Mouse (Mus musculus): ENCODE data around the gene Srpx2. TPM values are rescaled to one million over a fixed set of nuclear protein-coding genes. Genes with fewer than 3 reads are reported as not detected.
A peak's percentile ranks its signal among the peaks of the same experiment; 100 is the strongest.

Srpx2 gene
- polyA plus RNA-seq, 1 experiment from 2014 or later = 1.0 TPM

DNA sequence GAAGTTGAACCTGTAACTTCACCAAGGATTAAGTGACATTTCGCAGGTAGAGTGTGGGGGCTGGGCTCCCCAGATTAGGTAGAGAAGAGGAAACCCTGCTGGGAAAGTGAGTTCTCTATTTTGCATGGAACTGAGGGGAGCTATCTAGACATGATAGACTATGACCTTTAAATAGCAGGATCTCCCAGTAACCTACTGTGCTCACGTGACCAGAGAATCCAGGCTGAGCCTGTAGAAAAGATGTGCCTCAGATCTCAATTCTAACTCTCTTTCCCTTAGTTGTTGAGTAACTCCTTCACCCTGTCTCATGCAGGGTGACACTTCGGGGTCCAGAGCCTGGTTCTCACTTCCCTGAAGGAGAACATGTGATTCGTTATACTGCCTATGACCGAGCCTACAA lies 18.5 kb downstream of the Srpx2 start:
- 81% methylated on average over 5 of the region's 5 CpGs for WGBS
- no peak overlapping the region for H3K4me3 ChIP-seq (ENCODE audit: low read depth, low read length)
- H3K4me1 ChIP-seq (ENCODE audit: control insufficient read depth, insufficient read depth, low read length) = no peaks in the 10 kb centered on the region
- H3K36me3 ChIP-seq (ENCODE audit: control insufficient read depth, insufficient read depth, low read length) = no peaks in the 10 kb centered on the region
- H3K27me3 ChIP-seq (ENCODE audit: control insufficient read depth, insufficient read depth, low read length) = no peaks in the 10 kb centered on the region
- DNase-seq (ENCODE audit: low spot score) (no peak), ATAC-seq (ENCODE audit: insufficient read depth, low FRiP score, low TSS enrichment) (no peak)
- no peak overlapping the region for H3K9ac ChIP-seq (ENCODE audit: low read length)
- H3K9me3 ChIP-seq (ENCODE audit: control insufficient read depth, low read length) = no peaks in the 10 kb centered on the region; the same call in 1 of the 2 replicates
- no peak overlapping the region for H3K27ac ChIP-seq (ENCODE audit: low read depth, low read length)
- no peak overlapping the region for H3K4me2 ChIP-seq (ENCODE audit: low read depth)

GRCm38 (mm10) chrX:133931302-133932013 lies 23.2 kb downstream of the Srpx2 start:
- 68% methylated on average over 12 of the region's 12 CpGs for WGBS
- DNase-seq (ENCODE audit: low spot score) (peak; percentile 24), ATAC-seq (ENCODE audit: insufficient read depth, low FRiP score, low TSS enrichment) (no peak)
- H3K36me3 ChIP-seq (ENCODE audit: control insufficient read depth, insufficient read depth, low read length) = no peaks in the 10 kb centered on the region
- no peak overlapping the region for H3K27ac ChIP-seq (ENCODE audit: low read depth, low read length)
- H3K4me2 ChIP-seq (ENCODE audit: low read depth) = no peak overlapping the region
- no peak overlapping the region for H3K9ac ChIP-seq (ENCODE audit: low read length)
- no peaks in the 10 kb centered on the region for H3K27me3 ChIP-seq (ENCODE audit: control insufficient read depth, insufficient read depth, low read length)
- H3K9me3 ChIP-seq (ENCODE audit: control insufficient read depth, low read length) = no peaks in the 10 kb centered on the region
- no peak overlapping the region for H3K4me3 ChIP-seq (ENCODE audit: low read depth, low read length)
- H3K4me1 ChIP-seq (ENCODE audit: control insufficient read depth, insufficient read depth, low read length) = no peaks in the 10 kb centered on the region

GRCm38 (mm10) chrX:133936605-133937225 lies 28.5 kb downstream of the Srpx2 start:
- WGBS = 89% methylated on average over 4 of the region's 4 CpGs
- no peak for DNase-seq (ENCODE audit: low spot score)
- H3K36me3 ChIP-seq (ENCODE audit: control insufficient read depth, insufficient read depth, low read length) = no peaks in the 10 kb centered on the region
- H3K4me2 ChIP-seq (ENCODE audit: low read depth) = no peak overlapping the region
- H3K9ac ChIP-seq (ENCODE audit: low read length) = no peak overlapping the region
- no peak overlapping the region for H3K27ac ChIP-seq (ENCODE audit: low read depth, low read length)
- ATAC-seq (ENCODE audit: insufficient read depth, low FRiP score, low TSS enrichment) = no peak
- H3K4me1 ChIP-seq (ENCODE audit: control insufficient read depth, insufficient read depth, low read length) = no peaks in the 10 kb centered on the region
- no peaks in the 10 kb centered on the region for H3K27me3 ChIP-seq (ENCODE audit: control insufficient read depth, insufficient read depth, low read length)
- no peaks in the 10 kb centered on the region for H3K9me3 ChIP-seq (ENCODE audit: control insufficient read depth, low read length)
- H3K4me3 ChIP-seq (ENCODE audit: low read depth, low read length) = no peak overlapping the region

GRCm38 (mm10) chrX:133939561-133939960 lies 31.3 kb downstream of the Srpx2 start:
- H3K9me3 ChIP-seq (ENCODE audit: control insufficient read depth, low read length) = no peaks in the 10 kb centered on the region
- no peaks in the 10 kb centered on the region for H3K27me3 ChIP-seq (ENCODE audit: control insufficient read depth, insufficient read depth, low read length)
- no peaks in the 10 kb centered on the region for H3K4me1 ChIP-seq (ENCODE audit: control insufficient read depth, insufficient read depth, low read length)
- H3K4me2 ChIP-seq (ENCODE audit: low read depth) = no peak overlapping the region
- ATAC-seq (ENCODE audit: insufficient read depth, low FRiP score, low TSS enrichment) (no peak), DNase-seq (ENCODE audit: low spot score) (no peak)
- H3K36me3 ChIP-seq (ENCODE audit: control insufficient read depth, insufficient read depth, low read length) = no peaks in the 10 kb centered on the region
- H3K9ac ChIP-seq (ENCODE audit: low read length) = no peak overlapping the region
- H3K27ac ChIP-seq (ENCODE audit: low read depth, low read length) = no peak overlapping the region
- 54% methylated on average over 1 of the region's 1 CpGs for WGBS
- H3K4me3 ChIP-seq (ENCODE audit: low read depth, low read length) = no peak overlapping the region

GRCm38 (mm10) chrX:133947427-133947826 lies 39.2 kb downstream of the Srpx2 start:
- 39% methylated on average over 3 of the region's 3 CpGs for WGBS
- ATAC-seq (ENCODE audit: insufficient read depth, low FRiP score, low TSS enrichment) = no peak
- Histone ChIP-seq H3K9ac (ENCODE audit: low read length) (no peak overlapping the region), H3K27me3 (ENCODE audit: control insufficient read depth, insufficient read depth, low read length) (no peaks in the 10 kb centered on the region), H3K4me2 (ENCODE audit: low read depth) (no peak overlapping the region), H3K4me3 (ENCODE audit: low read depth, low read length) (no peak overlapping the region), H3K9me3 (ENCODE audit: control insufficient read depth, low read length) (no peaks in the 10 kb centered on the region), H3K27ac (ENCODE audit: low read depth, low read length) (no peak overlapping the region), H3K4me1 (ENCODE audit: control insufficient read depth, insufficient read depth, low read length) (no peaks in the 10 kb centered on the region), H3K36me3 (ENCODE audit: control insufficient read depth, insufficient read depth, low read length) (no peaks in the 10 kb centered on the region)
- DNase-seq (ENCODE audit: low spot score) = peak; percentile 41

DNA sequence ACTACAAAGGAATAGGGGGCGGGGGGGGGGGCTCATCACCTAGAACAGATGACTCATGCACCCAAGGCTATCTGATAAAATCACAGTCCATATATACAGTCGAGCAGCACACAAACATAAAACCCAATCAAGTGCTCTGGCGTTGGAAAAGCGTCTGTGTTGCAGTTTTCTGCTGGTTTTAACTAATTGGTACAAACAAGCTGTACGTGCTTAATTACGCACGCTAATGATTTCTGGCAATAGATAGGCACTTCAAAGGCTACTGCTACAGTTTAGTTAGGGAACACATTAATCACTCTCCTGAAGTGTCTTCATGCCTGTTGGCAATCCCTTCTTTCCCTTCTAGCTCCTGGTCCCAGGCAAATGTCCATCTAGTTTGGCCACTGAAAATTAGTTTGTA lies 46.4 kb downstream of the Srpx2 start:
- Histone ChIP-seq H3K4me2 (ENCODE audit: low read depth) (no peak overlapping the region), H3K4me3 (ENCODE audit: low read depth, low read length) (no peak overlapping the region), H3K9ac (ENCODE audit: low read length) (no peak overlapping the region), H3K9me3 (ENCODE audit: control insufficient read depth, low read length) (no peaks in the 10 kb centered on the region), H3K27ac (ENCODE audit: low read depth, low read length) (no peak overlapping the region), H3K36me3 (ENCODE audit: control insufficient read depth, insufficient read depth, low read length) (no peaks in the 10 kb centered on the region), H3K27me3 (ENCODE audit: control insufficient read depth, insufficient read depth, low read length) (no peaks in the 10 kb centered on the region), H3K4me1 (ENCODE audit: control insufficient read depth, insufficient read depth, low read length) (no peaks in the 10 kb centered on the region)
- DNase-seq (ENCODE audit: low spot score) = no peak
- no peak for ATAC-seq (ENCODE audit: insufficient read depth, low FRiP score, low TSS enrichment)
- WGBS = 71% methylated on average over 7 of the region's 7 CpGs

DNA sequence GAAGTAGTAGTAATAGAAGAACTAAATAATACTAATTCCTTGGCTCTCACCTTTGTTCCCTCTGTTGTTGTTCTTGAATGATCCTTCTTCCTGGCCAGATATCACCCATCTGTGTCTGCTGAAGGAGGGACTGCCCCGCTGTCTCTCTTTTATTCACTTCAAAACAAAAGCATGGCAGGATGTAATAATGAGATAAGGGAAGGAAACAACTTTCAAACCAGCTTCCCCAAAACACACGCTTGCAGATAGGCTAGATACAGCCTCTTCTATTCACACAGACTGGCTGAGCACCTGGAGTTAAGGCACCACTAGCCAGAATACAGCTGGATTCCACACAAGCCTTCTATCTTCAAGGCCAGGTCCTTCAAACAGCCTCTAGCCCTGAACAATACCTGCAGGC lies 52.4 kb downstream of the Srpx2 start:
- no peak overlapping the region for H3K27ac ChIP-seq (ENCODE audit: low read depth, low read length)
- H3K9me3 ChIP-seq (ENCODE audit: control insufficient read depth, low read length) = no peaks in the 10 kb centered on the region
- H3K4me3 ChIP-seq (ENCODE audit: low read depth, low read length) = no peak overlapping the region
- no peaks in the 10 kb centered on the region for H3K4me1 ChIP-seq (ENCODE audit: control insufficient read depth, insufficient read depth, low read length)
- H3K4me2 ChIP-seq (ENCODE audit: low read depth) = no peak overlapping the region
- no peaks in the 10 kb centered on the region for H3K27me3 ChIP-seq (ENCODE audit: control insufficient read depth, insufficient read depth, low read length)
- DNase-seq (ENCODE audit: low spot score) (no peak), ATAC-seq (ENCODE audit: insufficient read depth, low FRiP score, low TSS enrichment) (no peak)
- no peak overlapping the region for H3K9ac ChIP-seq (ENCODE audit: low read length)
- 80% methylated on average over 2 of the region's 2 CpGs for WGBS
- H3K36me3 ChIP-seq (ENCODE audit: control insufficient read depth, insufficient read depth, low read length) = no peaks in the 10 kb centered on the region

- no peak overlapping the region for H3K9ac ChIP-seq (ENCODE audit: low read length)
- H3K9me3 ChIP-seq (ENCODE audit: control insufficient read depth, low read length) = no peaks in the 10 kb centered on the region
- ATAC-seq (ENCODE audit: insufficient read depth, low FRiP score, low TSS enrichment) = no peak
Measured at GRCm38 (mm10) chrX:133964615-133965014, 56.4 kb downstream of the Srpx2 start.

More at GRCm38 (mm10) chrX:133964615-133965014, 56.4 kb downstream of the Srpx2 start:
- H3K36me3 ChIP-seq (ENCODE audit: control insufficient read depth, insufficient read depth, low read length) = no peaks in the 10 kb centered on the region
- H3K27me3 ChIP-seq (ENCODE audit: control insufficient read depth, insufficient read depth, low read length) = no peaks in the 10 kb centered on the region; the same call in 1 of the 2 replicates
- H3K4me1 ChIP-seq (ENCODE audit: control insufficient read depth, insufficient read depth, low read length) = no peaks in the 10 kb centered on the region
- WGBS = 81% methylated on average over 2 of the region's 2 CpGs
- H3K27ac ChIP-seq (ENCODE audit: low read depth, low read length) = no peak overlapping the region
- H3K4me2 ChIP-seq (ENCODE audit: low read depth) = no peak overlapping the region
- DNase-seq (ENCODE audit: low spot score) = no peak
- H3K4me3 ChIP-seq (ENCODE audit: low read depth, low read length) = no peak overlapping the region

Data from neural tube, embryonic 11.5 days (tissue).